Mouse (Mus musculus): ENCODE results near the gene P2rx6. TPM values are rescaled to one million over a fixed set of nuclear protein-coding genes. Genes with fewer than 3 reads are reported as not detected.

Gene P2rx6
- total RNA-seq, 1 experiment from 2014 or later, result not detected

DNA sequence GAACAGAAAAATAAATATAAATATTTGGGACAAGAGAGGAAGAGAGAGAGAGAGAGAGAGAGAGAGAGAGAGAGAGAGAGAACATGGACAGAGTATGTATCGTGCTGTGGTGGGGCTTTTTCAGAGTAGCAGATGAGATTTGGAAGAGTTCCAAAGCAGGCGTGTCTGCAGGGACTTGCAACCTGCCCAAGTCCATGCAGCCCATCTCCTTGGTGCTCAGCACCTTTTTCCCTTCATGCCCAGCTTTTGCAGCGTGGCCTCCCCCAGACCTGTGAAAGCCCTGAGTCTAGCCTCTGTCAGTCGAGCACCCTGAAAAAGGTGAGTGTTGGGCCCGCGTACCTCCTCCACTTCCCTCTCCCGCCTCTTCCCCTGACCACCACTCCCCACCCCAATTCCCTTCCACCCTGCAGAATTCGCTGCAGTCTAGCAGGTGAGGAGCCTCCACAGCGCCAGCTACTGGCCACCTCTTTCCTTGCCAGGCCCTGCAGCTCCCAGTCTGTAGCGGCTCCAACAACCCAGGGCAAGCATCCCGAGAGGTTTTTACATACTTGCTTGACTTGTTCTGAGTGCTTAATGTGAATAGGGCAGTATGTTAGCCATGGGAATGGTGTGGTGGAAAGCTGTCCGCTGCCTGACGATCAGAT, 56.4 kb downstream of the P2rx6 start:
- ATAC-seq (replicated peaks; ENCODE audit: insufficient number of reproducible peaks, low FRiP score, low TSS enrichment, poor library complexity, severe bottlenecking), result peak; percentile 51; the same call in 1 of the 2 replicates

DNA sequence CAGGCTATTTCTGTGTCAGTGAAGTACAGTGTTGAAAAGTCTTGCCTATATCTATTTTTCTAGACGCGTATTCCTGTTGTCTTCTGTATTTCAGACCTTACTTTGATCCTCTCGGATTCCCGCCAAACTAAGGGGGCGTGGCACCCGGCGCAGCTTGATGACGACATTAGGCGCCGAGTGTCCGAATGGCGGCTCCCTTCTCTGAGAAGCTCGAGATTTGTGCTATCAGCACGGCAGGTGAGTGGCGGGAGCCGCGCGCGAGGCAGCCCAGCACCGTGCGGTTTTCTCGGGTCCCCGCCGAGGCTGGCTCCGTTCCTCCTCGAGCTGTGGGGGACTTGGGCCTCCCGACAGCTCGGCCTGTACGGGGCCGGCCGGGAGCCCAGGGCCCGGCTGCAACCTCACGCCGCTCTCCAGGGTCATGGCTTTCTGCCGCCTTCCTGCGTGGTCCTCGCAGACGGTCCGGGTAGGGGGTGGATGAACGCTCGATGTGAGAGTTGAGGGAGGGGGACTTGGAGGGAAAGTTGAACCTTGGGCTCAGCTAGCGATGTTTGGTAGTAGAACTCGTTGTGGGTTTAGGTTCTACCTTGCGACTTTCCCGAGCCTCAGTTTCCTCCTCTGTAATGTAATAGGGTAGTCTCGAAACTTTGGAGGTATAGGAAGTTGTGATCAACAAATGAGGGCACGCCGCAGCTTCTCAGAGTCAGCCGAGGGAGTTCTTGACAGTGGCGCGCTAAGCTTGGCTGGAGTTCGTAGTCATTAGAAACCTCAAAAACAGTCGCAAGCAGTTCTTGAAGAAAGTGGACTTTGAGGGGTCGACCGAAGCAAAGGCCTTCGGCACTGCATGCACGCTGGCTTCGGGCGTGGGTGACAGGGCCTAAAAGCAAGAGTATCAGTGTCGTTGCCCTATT, 57.8 kb downstream of the P2rx6 start, which contains the start of gene Smpd4:
Gene Smpd4, plus strand, starts transcription at position 157 of the 908 bp plus-strand sequence.
- ATAC-seq (replicated peaks; ENCODE audit: insufficient number of reproducible peaks, low FRiP score, low TSS enrichment, poor library complexity, severe bottlenecking), result peak; percentile 88

DNA sequence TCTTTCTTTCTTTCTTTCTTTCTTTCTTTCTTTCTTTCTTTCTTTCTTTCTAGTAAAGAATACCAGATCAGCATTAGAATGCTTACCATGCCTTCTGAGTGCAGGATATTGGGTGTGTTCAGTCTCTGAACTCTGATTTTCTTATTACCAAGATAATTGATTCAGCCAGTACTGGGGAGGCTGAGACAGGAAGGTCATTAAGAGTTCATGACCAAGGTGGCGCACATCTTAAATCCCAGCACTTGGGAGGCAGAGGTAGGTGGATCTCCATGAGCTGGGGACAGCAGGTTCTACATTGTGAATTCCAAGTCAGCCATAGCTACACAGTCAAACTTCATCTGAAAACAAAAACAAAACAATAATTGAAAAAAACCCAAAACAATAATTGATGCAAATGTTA, 60.3 kb downstream of the P2rx6 start:
- no peak for ATAC-seq (replicated peaks; ENCODE audit: insufficient number of reproducible peaks, low FRiP score, low TSS enrichment, poor library complexity, severe bottlenecking)

- ATAC-seq (replicated peaks; ENCODE audit: insufficient number of reproducible peaks, low FRiP score, low TSS enrichment, poor library complexity, severe bottlenecking), result no peak
These were observed 64.0 kb downstream of the P2rx6 start for GRCm38 (mm10) chr16:17625488-17626268.

DNA sequence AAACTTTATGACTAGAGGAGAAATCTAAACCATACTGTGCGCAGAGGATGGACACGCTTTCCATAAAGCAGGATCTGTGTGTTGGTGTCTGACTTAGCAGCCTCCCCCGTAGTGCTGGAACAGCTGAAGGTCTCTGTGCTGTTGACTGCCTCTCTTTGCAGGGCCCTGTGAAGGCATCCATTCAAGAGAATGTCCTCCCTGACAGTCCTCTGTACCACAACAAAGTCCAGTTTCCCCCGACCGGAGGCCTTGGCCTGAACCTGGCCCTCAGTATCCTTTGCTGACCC, 64.5 kb downstream of the P2rx6 start:
- no peak for ATAC-seq (replicated peaks; ENCODE audit: insufficient number of reproducible peaks, low FRiP score, low TSS enrichment, poor library complexity, severe bottlenecking)

Other genes starting within 250 kb of the P2rx6 start
- 0.19 TPM in 1 of 3 replicates, not detected in the others for gene Serpind1, start 230.5 kb upstream of the P2rx6 start, total RNA-seq (2017)
- gene Snap29, start 155.9 kb upstream of the P2rx6 start, total RNA-seq (2017), result 27.6 to 47.3 TPM (median 45.0 TPM) in 3 replicates
- gene Pi4ka, start 155.6 kb upstream of the P2rx6 start, total RNA-seq (2017), result 37.0 to 77.2 TPM (median 57.7 TPM) in 3 replicates
- gene Crkl, start 109.9 kb upstream of the P2rx6 start, total RNA-seq (2017), result 14.8 to 29.1 TPM (median 28.5 TPM) in 3 replicates
- not detected in 3 replicates for gene Aifm3, start 72.3 kb upstream of the P2rx6 start, total RNA-seq (2017)
- gene Lztr1, start 53.2 kb upstream of the P2rx6 start, total RNA-seq (2017), result 31.4 to 51.0 TPM (median 39.1 TPM) in 3 replicates
- gene Thap7, start 30.7 kb upstream of the P2rx6 start, total RNA-seq (2017), result 9.9 to 29.7 TPM (median 10.0 TPM) in 3 replicates
- gene Lrrc74b, start 638 bp upstream of the P2rx6 start, total RNA-seq (2017), result 0.75 TPM in 1 of 3 replicates, not detected in the others
- 0.32 TPM in 1 of 3 replicates, not detected in the others for gene Slc7a4, start 21.3 kb downstream of the P2rx6 start, total RNA-seq (2017)
- gene Smpd4, start 57.5 kb downstream of the P2rx6 start, total RNA-seq (2017), result 10.3 to 29.4 TPM (median 12.7 TPM) in 3 replicates
- gene Ccdc74a, start 84.6 kb downstream of the P2rx6 start, total RNA-seq (2017), result not detected in 3 replicates
- gene Med15, start 171.0 kb downstream of the P2rx6 start, total RNA-seq (2017), result 55.5 to 92.1 TPM (median 65.8 TPM) in 3 replicates
- gene Klhl22, start 197.7 kb downstream of the P2rx6 start, total RNA-seq (2017), result 5.0 to 8.2 TPM (median 6.7 TPM) in 3 replicates
- gene Scarf2, start 235.4 kb downstream of the P2rx6 start, total RNA-seq (2017), result 0.19 to 0.21 TPM in 2 of 3 replicates, not detected in the other

All from monocyte, adult 5-6 weeks (primary cell).